Mouse (Mus musculus) adrenal gland, postnatal 10 days (tissue): ENCODE measurements around the gene Sh3bgrl3. TPM values are rescaled to one million over a fixed set of nuclear protein-coding genes. Genes with fewer than 3 reads are reported as not detected.

Source experiments
- DNase-seq: peaks from one replicate; pipeline ENCODE4 v3.0.0; 2021; ENCODE audit warnings: mixed read lengths
- total RNA-seq, 2 experiments: library from RNA; stranded (reverse); gene quantifications; 2 replicates each; pipeline ENCODE4 v1.2.3; 2021

Sh3bgrl3 gene
- total RNA-seq, 2 experiments from 2014 or later, result 94.4 to 103 TPM

DNA sequence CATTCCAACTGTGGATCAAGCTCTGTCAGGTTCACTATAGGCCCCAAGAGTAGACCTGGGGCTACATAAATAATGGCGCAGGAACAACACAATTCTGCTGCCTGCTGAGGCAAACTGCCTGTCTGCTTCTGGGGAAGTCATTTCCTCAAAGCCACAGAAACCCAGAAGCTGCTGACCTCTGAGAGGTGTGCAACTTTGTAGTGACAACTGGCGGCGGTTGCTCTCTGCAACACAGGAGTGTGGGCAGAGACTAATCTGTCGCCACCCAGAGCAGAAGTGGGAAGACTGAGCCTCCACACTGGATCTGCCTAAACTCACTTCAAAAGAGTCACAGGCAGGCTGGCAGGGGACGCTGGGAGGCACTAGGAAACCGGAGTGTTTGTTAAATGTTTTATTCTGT, 893 bp upstream of the Sh3bgrl3 start:
- DNase-seq, result no peak

DNA sequence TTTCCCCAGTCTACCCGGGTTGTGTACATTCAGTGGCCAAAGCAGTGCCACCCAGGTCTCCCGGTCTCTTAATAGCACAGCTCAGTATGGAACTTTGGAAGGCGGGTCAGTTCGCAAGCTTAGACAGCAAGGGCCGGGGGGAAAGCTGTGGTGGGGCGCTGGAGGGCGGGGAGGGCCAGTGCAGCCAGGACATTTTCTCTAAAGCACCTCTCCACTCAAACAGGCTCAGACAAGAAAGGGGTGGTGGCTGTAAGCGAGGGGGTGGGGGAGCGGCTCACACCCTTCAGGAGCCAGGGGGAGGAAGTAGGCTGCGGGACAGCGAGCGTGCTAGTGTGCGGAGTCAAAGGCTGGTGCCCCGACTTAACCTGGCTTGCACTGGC, 384 bp upstream of the Sh3bgrl3 start:
- DNase-seq, result no peak

GRCm38 (mm10) chr4:134127793-134128192, 796 bp downstream of the Sh3bgrl3 start:
- DNase-seq, result no peak

DNA sequence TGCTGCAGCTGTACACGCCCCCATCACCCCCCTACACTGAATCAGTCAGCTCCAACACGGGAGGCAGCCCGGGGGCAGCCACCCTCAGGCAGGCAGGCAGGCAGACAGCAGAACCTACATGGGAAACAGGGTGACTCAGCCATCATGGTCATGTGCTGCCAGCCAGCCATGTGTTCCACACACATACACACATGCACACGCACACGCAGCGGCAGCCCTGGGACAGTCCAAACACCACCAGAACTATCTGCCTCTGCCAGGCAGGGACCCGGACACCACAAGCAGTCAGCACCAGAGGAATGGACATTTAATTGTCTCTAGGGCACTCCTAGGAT, 1.5 kb downstream of the Sh3bgrl3 start:
- no peak for DNase-seq

GRCm38 (mm10) chr4:134126300-134127120, 2.1 kb downstream of the Sh3bgrl3 start:
- DNase-seq, result no peak

GRCm38 (mm10) chr4:134125383-134126060, 3.1 kb downstream of the Sh3bgrl3 start:
- no peak for DNase-seq

DNA sequence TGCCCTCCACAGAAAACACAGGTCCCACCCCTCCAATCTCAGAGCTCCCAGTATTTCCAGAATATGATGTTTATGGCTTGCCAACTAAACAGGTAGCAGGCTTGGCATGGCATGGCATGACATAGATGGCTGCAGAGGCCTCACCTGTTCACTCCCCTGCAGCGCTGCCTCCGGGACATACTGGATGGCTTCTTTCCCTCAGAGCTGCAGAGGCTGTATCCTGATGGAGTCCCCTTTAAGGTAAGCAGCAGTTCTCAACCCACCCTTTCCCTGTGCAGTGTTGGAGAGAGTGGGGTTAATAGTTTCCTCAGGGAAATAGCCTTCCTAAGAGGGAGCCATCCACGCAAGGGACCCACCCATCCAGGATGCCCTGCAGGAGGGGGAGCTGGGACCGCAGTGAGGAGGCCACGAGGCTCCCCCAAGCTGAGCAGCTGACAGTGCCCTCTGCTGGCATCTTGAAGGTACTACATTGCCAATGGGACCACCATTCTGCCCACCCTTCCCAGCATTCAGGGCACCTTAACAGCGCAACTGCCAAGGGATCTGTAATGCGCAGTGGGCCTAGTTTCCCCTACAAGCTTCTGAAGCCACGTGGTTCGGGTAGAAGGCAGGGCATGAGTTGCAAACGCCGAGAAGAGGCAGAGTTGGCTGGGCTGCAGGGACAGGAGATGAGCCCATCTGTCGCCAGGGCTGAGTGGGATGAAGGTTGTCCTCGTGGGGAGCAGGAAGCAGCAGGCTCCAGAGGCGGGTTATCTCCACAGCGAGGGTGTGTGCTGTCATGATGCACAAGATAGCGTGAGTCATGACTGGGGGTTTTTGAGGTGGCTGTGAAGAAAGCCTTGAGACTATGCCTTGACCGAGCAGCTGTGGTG, 4.7 kb downstream of the Sh3bgrl3 start:
- DNase-seq, result peak; percentile 75

DNA sequence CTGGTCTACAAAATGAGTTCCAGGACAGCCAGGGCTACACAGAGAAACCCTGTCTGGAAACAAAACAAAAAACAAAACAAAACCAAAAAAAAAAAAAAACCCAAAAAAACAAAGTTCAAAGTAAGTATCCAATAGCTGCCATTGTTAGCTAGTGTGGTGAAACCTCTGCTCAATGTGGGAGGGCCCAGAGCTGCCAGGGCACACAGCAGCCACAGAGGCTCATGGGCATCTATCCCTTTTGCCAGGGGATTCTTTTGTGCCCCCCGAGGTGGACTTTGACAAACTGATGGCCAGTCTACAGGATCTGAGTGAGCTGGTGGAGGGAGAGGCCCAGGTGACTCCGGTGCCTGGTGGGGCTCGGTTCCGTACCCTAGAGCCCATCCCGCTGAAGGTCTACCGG, 5.4 kb downstream of the Sh3bgrl3 start:
- no peak for DNase-seq

DNA sequence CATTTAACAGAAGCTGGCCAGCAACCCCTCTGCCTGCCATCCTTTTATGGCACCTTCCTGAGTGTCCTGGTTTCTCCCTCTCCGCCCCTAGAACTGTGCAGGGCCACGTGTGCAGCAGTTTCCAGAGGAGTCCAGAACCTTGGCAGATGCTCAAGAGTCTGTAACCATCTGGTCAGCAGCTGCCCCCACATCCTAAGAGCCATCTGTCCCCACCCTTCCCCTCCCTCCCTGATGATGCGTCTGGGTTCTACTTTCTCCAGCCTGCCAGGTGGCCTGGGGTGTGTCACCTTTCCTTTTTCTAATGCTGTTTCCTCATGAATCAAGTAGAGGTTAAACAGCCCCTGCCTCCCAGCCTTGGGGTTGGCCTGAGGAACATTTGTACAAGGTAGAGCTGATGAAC, 6.3 kb downstream of the Sh3bgrl3 start:
- no peak for DNase-seq

DNA sequence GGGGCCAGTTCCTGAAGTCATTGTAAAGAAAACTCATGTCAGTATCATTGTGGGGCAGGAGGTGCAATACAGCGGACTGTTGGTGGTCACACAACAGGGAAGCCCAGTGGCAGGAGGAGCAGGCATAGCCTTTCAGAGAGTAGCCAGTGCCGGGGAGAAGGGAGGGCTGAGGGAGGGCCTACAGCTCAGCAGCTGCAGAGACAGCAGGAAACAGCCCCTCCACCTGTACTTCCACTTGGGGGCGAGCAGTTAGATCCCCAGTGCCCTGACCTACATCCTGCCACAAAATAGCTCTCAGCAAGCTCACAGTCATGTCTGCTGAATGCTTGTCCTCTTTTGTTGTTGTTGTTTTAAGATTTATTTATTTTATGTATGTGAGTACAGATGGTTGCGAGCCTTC, 7.0 kb downstream of the Sh3bgrl3 start:
- DNase-seq, result no peak

GRCm38 (mm10) chr4:134120916-134121315, 7.7 kb downstream of the Sh3bgrl3 start:
- DNase-seq, result no peak

DNA sequence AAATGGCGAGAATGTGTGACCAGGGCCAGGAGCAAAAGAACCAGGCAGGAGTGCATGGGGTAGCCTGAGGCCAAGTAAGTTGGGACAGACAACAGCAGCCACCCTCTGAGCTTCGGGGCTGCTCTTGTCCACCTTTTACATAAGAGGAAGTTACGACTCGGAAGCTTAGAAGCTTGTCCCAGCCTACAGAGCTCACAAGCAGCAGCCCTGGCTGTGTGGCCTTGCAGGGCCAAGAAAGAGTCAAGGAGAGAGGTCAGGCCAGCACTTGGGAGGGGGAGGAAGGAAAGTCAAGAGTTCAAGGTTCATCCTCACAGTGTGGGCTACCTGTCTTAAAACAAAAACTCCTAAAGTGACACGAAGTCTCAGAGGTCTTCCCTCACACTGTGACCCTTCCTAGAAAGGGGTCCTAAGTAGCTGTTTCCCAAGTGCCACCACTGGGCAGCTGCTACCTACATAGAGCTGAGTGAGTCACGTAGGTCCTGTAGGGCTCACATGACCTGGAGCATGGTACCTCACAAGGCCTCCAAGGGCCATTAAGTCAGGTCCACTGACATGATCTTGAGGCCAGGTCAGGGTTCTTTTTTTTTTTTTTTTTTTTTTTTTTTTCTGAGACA, 8.3 kb downstream of the Sh3bgrl3 start:
- no peak for DNase-seq

- no peak for DNase-seq
Observed at GRCm38 (mm10) chr4:134119644-134120043, 8.9 kb downstream of the Sh3bgrl3 start.

DNA sequence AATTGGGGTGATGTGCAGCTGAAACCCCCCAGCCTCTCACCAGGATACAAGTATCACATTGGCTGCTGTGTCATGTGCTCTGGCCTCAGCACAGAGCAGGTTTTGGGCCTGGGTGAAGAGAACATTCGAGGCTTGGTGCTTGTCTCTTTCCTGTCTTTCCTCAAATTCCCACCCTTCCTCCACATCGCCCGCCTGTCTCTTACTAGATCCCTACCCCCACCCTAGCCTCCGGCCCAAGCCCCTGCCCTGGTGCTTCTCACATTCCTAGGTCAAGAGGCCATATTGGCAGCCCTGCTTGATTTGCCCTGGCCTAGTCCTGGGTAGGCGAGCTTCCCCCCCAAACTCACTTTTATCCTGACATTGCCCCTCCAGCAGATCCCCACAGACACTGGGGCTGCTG, 9.5 kb downstream of the Sh3bgrl3 start:
- DNase-seq, result no peak

GRCm38 (mm10) chr4:134118126-134118800, 10.3 kb downstream of the Sh3bgrl3 start:
- no peak for DNase-seq

DNA sequence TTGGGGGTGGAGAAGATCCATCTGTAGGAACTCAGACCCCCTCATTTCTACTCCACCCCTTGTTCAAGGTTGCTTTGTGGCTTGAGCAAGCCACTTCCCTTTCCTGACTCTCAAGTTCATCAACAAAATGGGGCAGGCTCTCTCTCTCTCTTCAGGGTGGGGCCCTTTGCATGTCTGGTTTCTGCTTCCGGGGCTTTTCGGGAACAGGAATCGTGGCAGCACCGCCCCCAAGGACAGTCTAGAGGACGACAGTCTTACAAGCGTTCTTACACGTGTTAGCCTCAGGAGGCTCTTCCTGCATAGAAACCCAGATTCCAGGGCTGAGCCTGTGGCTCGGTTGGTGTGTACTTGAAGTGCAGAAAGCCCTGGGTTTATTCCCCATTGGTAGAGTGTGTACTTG, 11.6 kb downstream of the Sh3bgrl3 start:
- no peak for DNase-seq

GRCm38 (mm10) chr4:134116501-134116900, 12.1 kb downstream of the Sh3bgrl3 start:
- no peak for DNase-seq

DNA sequence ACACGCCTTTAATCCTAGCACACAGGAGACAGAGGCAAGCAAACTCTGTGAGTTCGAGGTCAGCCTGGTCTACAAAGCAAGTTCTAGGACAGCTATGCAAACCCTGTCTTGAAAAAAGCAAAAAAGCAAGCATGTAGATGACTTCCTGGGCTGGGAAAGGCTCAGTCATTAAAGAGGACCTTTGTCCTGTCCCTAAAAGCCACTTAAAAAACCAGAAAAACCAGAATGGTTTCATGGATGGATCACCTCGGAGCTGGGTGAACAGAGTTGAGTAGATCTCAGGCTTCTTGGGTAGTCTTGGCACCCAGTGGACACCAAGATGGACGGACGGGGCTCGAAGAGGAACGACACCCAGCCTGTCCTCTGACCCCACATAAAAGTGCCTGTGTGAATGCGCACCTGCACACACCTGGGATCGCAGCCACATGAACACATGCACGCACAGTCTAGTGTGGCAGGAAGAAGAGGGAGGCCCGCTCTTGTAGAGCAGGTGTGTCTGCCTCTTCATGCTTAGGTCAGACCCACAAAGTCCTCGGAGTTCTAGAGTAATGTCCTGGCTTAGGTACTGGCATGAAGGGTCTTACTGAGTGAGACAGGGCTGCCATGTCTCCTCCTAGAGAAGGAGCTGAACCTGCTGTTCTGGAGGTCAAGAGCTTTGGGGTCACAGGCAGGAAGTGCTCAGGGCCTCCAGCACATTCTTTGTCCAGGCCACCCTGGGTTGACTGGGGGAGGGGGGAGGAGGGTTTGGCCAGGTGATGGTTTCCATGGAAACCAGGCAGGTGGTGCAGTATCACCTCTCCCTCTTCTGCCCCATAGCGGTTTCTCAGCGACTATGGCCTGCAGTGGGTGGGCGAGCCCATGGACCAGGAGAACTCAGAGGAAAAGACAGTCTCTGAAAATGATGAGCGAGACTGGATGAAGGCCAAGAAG, 13.1 kb downstream of the Sh3bgrl3 start:
- DNase-seq, result no peak

- no peak for DNase-seq
Observed at GRCm38 (mm10) chr4:134114038-134114437, 14.6 kb downstream of the Sh3bgrl3 start.

DNA sequence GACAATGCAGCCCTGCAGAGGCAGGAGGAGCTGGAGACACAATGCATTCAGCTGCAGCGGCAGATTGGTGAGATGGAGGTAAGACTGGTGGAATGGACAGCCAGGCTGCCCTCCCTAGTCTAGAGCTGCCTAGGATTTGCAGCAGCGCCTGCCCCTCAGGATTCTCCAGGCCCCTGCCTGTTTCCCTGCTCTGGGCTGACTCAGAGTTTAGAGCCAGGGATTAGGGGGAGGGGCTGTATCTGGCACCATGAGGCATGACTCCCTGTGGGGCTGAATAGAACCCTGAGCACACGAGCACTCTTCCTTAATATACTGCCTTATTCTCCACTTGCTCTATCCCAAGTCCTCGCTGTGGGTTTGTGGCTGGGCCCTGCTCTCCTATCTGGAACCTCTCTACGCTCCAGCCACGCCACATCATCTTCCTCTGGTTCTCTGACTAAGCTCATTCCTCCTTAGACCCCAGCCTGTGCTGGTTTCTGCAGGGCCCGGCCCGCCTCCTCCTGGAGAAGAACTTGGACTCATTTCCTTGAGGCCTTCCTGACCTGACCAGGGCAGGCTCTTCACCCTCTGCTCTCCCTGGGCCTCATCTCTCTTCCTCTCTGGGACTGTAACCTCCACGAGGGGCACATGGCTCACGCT, 15.1 kb downstream of the Sh3bgrl3 start:
- no peak for DNase-seq
